ENCODE assay signal across 8 mouse cellular contexts in genomic region chr9:62341123-62341486, GRCm38 (mm10). TPM values are rescaled to one million over a fixed set of nuclear protein-coding genes. Genes with fewer than 3 reads are reported as not detected.
DNase-seq lines count a peak whose midpoint lies in the region; ATAC-seq and TF ChIP-seq lines count a peak whose summit lies in the region.

Gene Anp32a (plus strand): TSS chr9:62341293.

- H3K4me2 ChIP-seq in kidney, embryonic 16.5 days (replicated peaks; ENCODE audit: low read depth, low read length): peak within 1 kb of the TSS; percentile 90
- peak within 1 kb of the TSS; percentile 84 for H3K4me2 ChIP-seq in myocyte (ENCODE audit: low read depth)

- WGBS in heart, embryonic 10.5 days: under 1% methylated on average over 34 of the region's 34 CpGs
- WGBS in kidney, embryonic 16.5 days: under 1% methylated on average over 31 of the region's 34 CpGs
- WGBS in liver, adult 2 months: under 1% methylated on average over 34 of the region's 34 CpGs

- DNase-seq in B cell, adult 2 months: peak; percentile 96 to 97
- DNase-seq in brain, adult 2 months (ENCODE audit: low read depth, low spot score): peak; percentile 99
- peak; percentile 99 for DNase-seq in heart, embryonic 10.5 days (ENCODE audit: low spot score)
- peak; percentile 83 for DNase-seq in liver, adult 2 months (ENCODE audit: extremely low read depth, low read depth, low spot score)
- peak; percentile 99 for DNase-seq in splenic B cell, adult 2 months (ENCODE audit: low read depth, low spot score)

- no peak for TF ChIP-seq CTCF in liver, adult 2 months (IDR thresholded peaks at IDR 0.05; ENCODE audit: low read depth, low read length)

- peak; percentile 87 for TF ChIP-seq POLR2A in liver, adult 2 months (IDR thresholded peaks at IDR 0.05; ENCODE audit: extremely low read depth, insufficient read depth, low read length)
- peak; percentile 83 for TF ChIP-seq POLR2A in myocyte (IDR thresholded peaks at IDR 0.05; ENCODE audit: insufficient read length, low read depth)

- no peaks in the 10 kb centered on the region for H3K36me3 ChIP-seq in heart, embryonic 10.5 days
- no peaks in the 10 kb centered on the region for H3K36me3 ChIP-seq in kidney, embryonic 16.5 days (ENCODE audit: insufficient read depth, low read length)
- H3K36me3 ChIP-seq in liver, adult 2 months (ENCODE audit: control insufficient read depth, insufficient read depth, low read length): no peaks in the 10 kb centered on the region
- no peaks in the 10 kb centered on the region for H3K36me3 ChIP-seq in myocyte (ENCODE audit: control insufficient read depth, insufficient read depth)
- H3K36me3 ChIP-seq in splenic B cell, adult 2 months (ENCODE audit: control insufficient read depth, insufficient read depth, low read length, poor library complexity, severe bottlenecking): no peaks in the 10 kb centered on the region

- no peaks in the 10 kb centered on the region for H3K27me3 ChIP-seq in heart, embryonic 10.5 days (ENCODE audit: insufficient read depth, poor library complexity, severe bottlenecking)
- H3K27me3 ChIP-seq in kidney, embryonic 16.5 days (ENCODE audit: insufficient read depth, low read length): no peaks in the 10 kb centered on the region
- no peaks in the 10 kb centered on the region for H3K27me3 ChIP-seq in liver, adult 2 months (ENCODE audit: control insufficient read depth, insufficient read depth, low read length)
- H3K27me3 ChIP-seq in myocyte (ENCODE audit: control insufficient read depth, insufficient read depth, insufficient read length): no peaks in the 10 kb centered on the region
- H3K27me3 ChIP-seq in splenic B cell, adult 2 months (ENCODE audit: control insufficient read depth, insufficient read depth, low read length, poor library complexity, severe bottlenecking): no peaks in the 10 kb centered on the region

- H3K79me2 ChIP-seq in liver, adult 2 months (ENCODE audit: control insufficient read depth, insufficient read depth, low read length): peaks cover 23% of the 10 kb centered on the region; the same call in 1 of the 2 replicates
- peaks cover 40% of the 10 kb centered on the region for H3K79me2 ChIP-seq in myocyte (ENCODE audit: control insufficient read depth, insufficient read depth)

- peaks cover 17% of the 10 kb centered on the region for H3K4me1 ChIP-seq in heart, embryonic 10.5 days
- H3K4me1 ChIP-seq in kidney, embryonic 16.5 days (ENCODE audit: insufficient read depth, low read length): peaks cover 17% of the 10 kb centered on the region
- H3K4me1 ChIP-seq in liver, adult 2 months (ENCODE audit: control insufficient read depth, insufficient read depth, low read length): 0 out of 2 replicates have a peak, but pooled peaks cover 6% of the 10 kb centered on the region

- no peaks in the 10 kb centered on the region for H3K9me3 ChIP-seq in heart, embryonic 10.5 days
- no peaks in the 10 kb centered on the region for H3K9me3 ChIP-seq in kidney, embryonic 16.5 days (ENCODE audit: low read length)

- H3K4me3 ChIP-seq in heart, embryonic 10.5 days: peak within 1 kb of the TSS; percentile 88
- H3K4me3 ChIP-seq in kidney, embryonic 16.5 days (ENCODE audit: low read length): peak within 1 kb of the TSS; percentile 68
- H3K4me3 ChIP-seq in liver, adult 2 months (ENCODE audit: insufficient read depth, low read depth, low read length): peak within 1 kb of the TSS; percentile 94
- peak within 1 kb of the TSS; percentile 98 for H3K4me3 ChIP-seq in myocyte

- peak within 1 kb of the TSS; percentile 88 for H3ac ChIP-seq in myocyte (ENCODE audit: control insufficient read depth, insufficient read length)

- ATAC-seq in erythroblast, adult 5-6 weeks (replicated peaks; ENCODE audit: low FRiP score, poor library complexity, severe bottlenecking): peak; percentile 97
- ATAC-seq in kidney, embryonic 16.5 days (ENCODE audit: low FRiP score, low TSS enrichment): peak; percentile 87

- peak within 1 kb of the TSS; percentile 99 for H3K9ac ChIP-seq in kidney, embryonic 16.5 days (replicated peaks; ENCODE audit: low read length)
- peak within 1 kb of the TSS; percentile 99 for H3K9ac ChIP-seq in liver, adult 2 months (ENCODE audit: low read depth, low read length)

- peak within 1 kb of the TSS; percentile 99 for H3K27ac ChIP-seq in heart, embryonic 10.5 days
- peak within 1 kb of the TSS; percentile 100 for H3K27ac ChIP-seq in kidney, embryonic 16.5 days (ENCODE audit: low read length)
- peak within 1 kb of the TSS; percentile 97 for H3K27ac ChIP-seq in liver, adult 2 months (replicated peaks; ENCODE audit: insufficient read depth, low read depth, low read length)

TF ChIP-seq in myocyte, 11 proteins besides CTCF, POLR2A, EP300 and RAD21:
- TF ChIP-seq MAX (IDR thresholded peaks at IDR 0.05; ENCODE audit: low read depth) (no peak), POLR2AphosphoS2 (IDR thresholded peaks at IDR 0.05; ENCODE audit: insufficient read length, low read depth) (peak; percentile 54)

RNA-seq across cellular contexts. Expression of gene Anp32a, which starts in this region (rescaled TPM):
- total RNA-seq in erythroblast, adult 5-6 weeks (2015; ENCODE audit: low replicate concordance): 71.1 and 137 TPM in 2 replicates
- total RNA-seq in erythroblast, adult 5-6 weeks (2017; ENCODE audit: low replicate concordance): 126 and 136 TPM in 2 replicates
- 160 and 178 TPM in 2 replicates for polyA plus RNA-seq in heart, embryonic 10.5 days (2016; fragmentation: Nextera tagmentation; extraction: Ambion mirVana)
- 196 and 238 TPM in 2 replicates for polyA plus RNA-seq in kidney, embryonic 16.5 days (2015; fragmentation: Nextera tagmentation; extraction: Ambion mirVana)
- 78.8 and 96.2 TPM in 2 replicates for total RNA-seq in liver, adult 2 months (2014; rRNA removed)
- 27.3 and 32.2 TPM in 2 replicates for polyA plus RNA-seq in liver, adult 2 months (2012; rRNA removed)
- 83.9 TPM for polyA plus RNA-seq in myocyte (2012; fragmentation: generic; extraction: Trizol)

Comparison
In these comparisons a context has a peak if more than half of its experiments do, and no peak if none do; other contexts are left out.
1. Peak in every context shown above with its lines: DNase-seq, ATAC-seq, H3K4me3 ChIP-seq and H3K27ac ChIP-seq.